Mouse (Mus musculus) bone marrow, adult 2 months (tissue): ENCODE results near the gene Agbl4. TPM values are rescaled to one million over a fixed set of nuclear protein-coding genes. Genes with fewer than 3 reads are reported as not detected.

Source experiments
- H3K27ac ChIP-seq: fragments of 200-500 bp; 2 replicates; pipeline ENCODE4 v1.5.1; 2012; ENCODE audit warnings: low read depth, mild to moderate bottlenecking, control low read depth, inconsistent platforms, low read length; ENCODE audit not compliant: control insufficient read depth, poor library complexity, insufficient read depth
- H3K4me1 ChIP-seq: fragments of 200-500 bp; 2 replicates; pipeline ENCODE4 v1.6.1; 2011; ENCODE audit warnings: low read length; ENCODE audit not compliant: control insufficient read depth, insufficient read depth
- H3K4me3 ChIP-seq: fragments of 200-500 bp; replicated peaks from 2 replicates; pipeline ENCODE3; 2011; ENCODE audit warnings: mild to moderate bottlenecking, low read depth, low read length, control low read depth; ENCODE audit not compliant: control insufficient read depth
- CTCF ChIP-seq: fragments of 200-500 bp; IDR thresholded peaks from 2 replicates; pipeline ENCODE4 v1.5.1; 2011; ENCODE audit warnings: low read length, control low read depth; ENCODE audit not compliant: control insufficient read depth, insufficient read depth
- POLR2A ChIP-seq: fragments of 200-500 bp; IDR thresholded peaks from 2 replicates; pipeline ENCODE4 v1.6.1; 2011; ENCODE audit warnings: low read depth, mild to moderate bottlenecking, control low read depth, low read length, borderline replicate concordance; ENCODE audit not compliant: control insufficient read depth
- WGBS: fragments of 180-500 bp; shearing (Covaris S2); methylation state at CpG from one replicate; pipeline ENCODE4 v1.1.7; 2018; 5-methylcytosine and 5-hydroxymethylcytosine counted together
- polyA plus RNA-seq: library from polyadenylated mRNA; stranded (reverse); fragments of >200 nt; gene quantifications from 2 replicates; pipeline ENCODE4 v1.2.4, GENCODE M21; 2011; ENCODE audit warnings: low replicate concordance; ENCODE audit not compliant: missing spikeins, insufficient read depth, insufficient read length

Gene Agbl4
- polyA plus RNA-seq, 1 experiment = not detected

DNA sequence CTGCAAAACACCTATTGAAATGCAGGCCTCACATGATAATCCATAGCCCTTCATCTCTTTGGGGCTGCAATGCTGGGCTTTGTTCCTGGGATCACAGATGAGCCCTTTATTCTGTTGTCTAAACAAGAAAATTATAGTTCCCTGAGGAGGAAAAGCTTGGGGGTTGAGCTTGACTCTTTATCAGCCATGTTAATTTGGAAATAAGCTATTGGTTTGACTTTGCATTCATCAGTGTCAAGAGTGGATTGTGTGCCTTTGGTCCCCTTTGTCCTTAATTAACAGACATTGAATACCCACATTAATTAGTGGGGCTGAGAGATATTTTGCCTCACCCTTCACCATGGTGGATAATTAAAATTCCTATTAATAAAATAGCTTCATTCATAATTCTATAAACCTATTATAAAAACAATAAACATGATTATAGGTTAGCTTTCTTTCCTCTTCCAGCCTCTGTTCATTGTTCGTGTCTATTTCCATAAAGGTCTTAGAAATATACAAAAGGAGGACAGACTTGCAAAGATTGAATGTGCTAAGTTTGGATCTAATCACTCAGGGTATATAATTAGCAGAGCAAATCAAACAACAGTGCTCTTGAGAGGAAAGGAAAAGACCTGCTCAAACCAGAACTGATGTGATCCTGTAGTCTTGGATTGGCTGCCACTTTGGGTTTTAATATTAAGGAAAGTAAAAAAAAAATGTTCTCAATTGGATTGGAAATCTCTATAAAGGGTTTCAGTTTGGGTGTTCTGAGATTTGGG, 607.4 kb downstream of the Agbl4 start:
- Histone ChIP-seq H3K27ac (no peak overlapping the region), H3K4me1 (no peaks in the 10 kb centered on the region), H3K4me3 (no peak overlapping the region)
- 58% methylated on average over 1 of the region's 1 CpGs for WGBS
- no peak for TF ChIP-seq CTCF
- TF ChIP-seq POLR2A = no peak

DNA sequence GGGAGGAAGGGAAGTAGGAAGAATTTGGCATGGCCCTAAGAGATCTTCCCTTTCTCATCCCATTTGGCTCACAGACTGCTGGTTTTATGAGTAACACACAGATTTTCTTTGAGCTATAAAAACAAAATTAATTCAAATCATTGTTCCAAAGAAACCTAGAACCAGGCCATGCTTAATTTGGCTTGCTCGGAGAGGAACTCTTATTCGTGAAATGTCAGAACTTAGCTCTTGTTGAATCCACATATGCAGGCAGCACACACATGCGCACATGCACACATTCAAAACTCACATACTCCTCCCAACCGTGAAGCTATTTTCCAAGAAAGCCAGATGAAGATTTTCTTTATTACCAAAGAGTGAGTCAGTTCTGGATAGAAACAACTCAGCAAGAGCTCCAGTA, 621.9 kb downstream of the Agbl4 start:
- H3K4me3 ChIP-seq = no peak overlapping the region
- no peak overlapping the region for H3K27ac ChIP-seq
- H3K4me1 ChIP-seq = no peaks in the 10 kb centered on the region
- TF ChIP-seq CTCF = no peak
- no peak for TF ChIP-seq POLR2A
- WGBS = 83% methylated on average over 4 of the region's 4 CpGs

DNA sequence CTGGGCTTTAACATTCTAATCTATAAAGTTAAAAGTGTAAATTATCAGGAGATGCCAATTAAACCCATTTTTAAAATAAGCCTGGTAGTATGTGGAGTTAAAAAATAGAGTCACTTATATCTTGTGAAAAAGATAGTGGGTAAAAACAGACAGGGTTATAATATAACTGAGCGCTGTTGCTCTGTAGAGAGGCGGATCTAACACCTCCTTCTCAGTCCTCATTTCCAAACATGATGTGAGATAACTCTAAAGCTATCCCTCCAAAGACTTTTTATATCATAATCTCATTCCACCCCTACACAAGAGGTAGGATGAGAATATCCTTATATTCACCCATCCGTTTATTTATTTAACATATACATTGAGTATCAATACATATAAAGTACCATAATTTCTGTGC, 669.9 kb downstream of the Agbl4 start:
- Histone ChIP-seq H3K4me1 (no peaks in the 10 kb centered on the region), H3K27ac (no peak overlapping the region), H3K4me3 (no peak overlapping the region)
- WGBS = 82% methylated on average over 3 of the region's 3 CpGs
- TF ChIP-seq POLR2A = no peak
- TF ChIP-seq CTCF = no peak

GRCm38 (mm10) chr4:111073738-111074497, 676.5 kb downstream of the Agbl4 start:
- no peak for TF ChIP-seq CTCF
- TF ChIP-seq POLR2A = no peak
- Histone ChIP-seq H3K27ac (no peak overlapping the region), H3K4me1 (no peaks in the 10 kb centered on the region), H3K4me3 (no peak overlapping the region)
- 62% methylated on average over 6 of the region's 7 CpGs for WGBS

DNA sequence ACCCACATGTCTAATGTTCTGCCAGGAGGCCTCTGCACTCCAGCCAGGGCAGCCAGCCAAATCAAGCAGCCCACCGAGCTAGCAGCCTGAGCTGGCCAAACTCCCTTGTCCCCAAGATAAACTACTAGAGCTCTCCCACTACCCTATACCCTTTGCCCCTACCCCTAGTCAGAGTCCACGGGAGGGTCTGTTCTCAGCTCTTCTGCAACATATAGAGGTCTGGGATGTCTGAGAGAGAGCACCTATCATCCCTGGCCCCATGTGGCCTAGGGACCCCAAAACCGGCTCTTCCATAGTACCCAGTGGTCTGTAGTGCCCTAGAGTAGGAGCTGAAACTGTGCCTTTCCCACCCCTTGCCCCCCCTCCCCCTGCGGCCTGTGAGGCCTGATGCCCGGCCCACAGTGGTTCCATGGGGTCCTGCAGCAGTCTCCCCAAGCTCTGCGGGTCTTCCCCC, 677.3 kb downstream of the Agbl4 start:
- TF ChIP-seq POLR2A = no peak
- no peak for TF ChIP-seq CTCF
- H3K4me1 ChIP-seq = no peaks in the 10 kb centered on the region
- H3K27ac ChIP-seq = no peak overlapping the region
- 76% methylated on average over 6 of the region's 6 CpGs for WGBS
- H3K4me3 ChIP-seq = no peak overlapping the region

- WGBS = 72% methylated on average over 3 of the region's 3 CpGs
- Histone ChIP-seq H3K4me1 (no peaks in the 10 kb centered on the region), H3K27ac (no peak overlapping the region), H3K4me3 (no peak overlapping the region)
- no peak for TF ChIP-seq CTCF
- no peak for TF ChIP-seq POLR2A
Measured at GRCm38 (mm10) chr4:111077810-111078209, 680.3 kb downstream of the Agbl4 start.

DNA sequence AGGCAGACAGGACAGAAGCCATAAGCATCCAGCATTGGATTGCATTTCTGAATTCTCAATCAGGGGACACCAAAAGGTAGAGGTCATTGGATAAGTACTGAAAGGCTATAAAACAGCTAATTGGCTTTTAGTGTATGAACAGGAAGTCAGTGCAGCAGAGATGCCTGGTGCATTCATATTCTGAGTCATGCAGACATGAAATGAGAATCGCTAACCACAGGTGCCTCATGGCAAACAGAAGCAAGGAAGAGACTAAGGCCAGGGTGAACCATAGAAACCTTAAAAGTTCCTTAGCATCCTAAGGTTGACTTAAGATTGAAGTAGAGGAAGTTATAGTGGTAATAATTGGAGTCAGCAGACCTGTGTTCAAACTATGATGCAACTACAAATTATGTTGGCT, 687.9 kb downstream of the Agbl4 start:
- WGBS = 83% methylated on average over 1 of the region's 1 CpGs
- no peak for TF ChIP-seq POLR2A
- TF ChIP-seq CTCF = no peak
- Histone ChIP-seq H3K4me3 (no peak overlapping the region), H3K27ac (no peak overlapping the region), H3K4me1 (no peaks in the 10 kb centered on the region)
